Mouse (Mus musculus) heart, embryonic 11.5 days (tissue): Measurements from ENCODE around the gene Snd1. TPM values are rescaled to one million over a fixed set of nuclear protein-coding genes. Genes with fewer than 3 reads are reported as not detected.

Source experiments
- ATAC-seq: fragments of 200-750 bp; cut with Nextera tagmentation; replicated peaks from 2 replicates; pipeline ENCODE4 v1.8.0; 2017; ENCODE audit warnings: moderate library complexity; ENCODE audit not compliant: insufficient number of reproducible peaks, low FRiP score, low TSS enrichment
- H3K27ac ChIP-seq: fragments of 300-500 bp; sonication (generic); 2 replicates; pipeline ENCODE4 v1.5.1; 2014; ENCODE audit warnings: mild to moderate bottlenecking, low read depth, low read length
- H3K27me3 ChIP-seq: fragments of 300-500 bp; sonication (generic); 2 replicates; pipeline ENCODE4 v1.6.1; 2014; ENCODE audit warnings: mild to moderate bottlenecking, low read length, mixed read lengths; ENCODE audit not compliant: control insufficient read depth, insufficient read depth
- H3K36me3 ChIP-seq: fragments of 300-500 bp; sonication (generic); 2 replicates; pipeline ENCODE4 v1.6.1; 2014; ENCODE audit warnings: mild to moderate bottlenecking, low read length, moderate library complexity, mixed read lengths; ENCODE audit not compliant: control insufficient read depth, insufficient read depth
- H3K4me1 ChIP-seq: fragments of 300-500 bp; sonication (generic); 2 replicates; pipeline ENCODE4 v1.6.1; 2014; ENCODE audit warnings: low read length; ENCODE audit not compliant: control insufficient read depth, insufficient read depth
- H3K4me2 ChIP-seq: fragments of 300-500 bp; sonication (generic); 2 replicates; pipeline ENCODE4 v1.6.1; 2014; ENCODE audit warnings: mild to moderate bottlenecking, moderate library complexity
- H3K4me3 ChIP-seq: fragments of 300-500 bp; sonication (generic); 2 replicates; pipeline ENCODE4 v1.5.1; 2014; ENCODE audit warnings: low read depth, low read length
- H3K9ac ChIP-seq: fragments of 300-500 bp; sonication (generic); 2 replicates; pipeline ENCODE4 v1.6.1; 2014; ENCODE audit warnings: mild to moderate bottlenecking, low read depth, low read length, moderate library complexity
- H3K9me3 ChIP-seq: fragments of 300-500 bp; sonication (generic); replicated peaks from 2 replicates; pipeline ENCODE4 v1.6.1; 2016; ENCODE audit warnings: low read length; ENCODE audit not compliant: control insufficient read depth
- WGBS: fragments of 180-500 bp; shearing (Covaris S2); extraction: QIAGEN DNeasy Blood & Tissue Kit; methylation state at CpG from one replicate; pipeline ENCODE4 v1.1.7; 2014; ENCODE audit not compliant: insufficient replicate concordance; 5-methylcytosine and 5-hydroxymethylcytosine counted together
- polyA plus RNA-seq: library from polyadenylated mRNA; unstranded; fragments of >200 nt; fragmentation: Nextera tagmentation; extraction: Ambion mirVana; gene quantifications from 2 replicates; pipeline ENCODE4 v1.2.1, GENCODE M21; 2014

Gene Snd1
- polyA plus RNA-seq, 1 experiment from 2014 or later: 87.9 TPM

- no peak for ATAC-seq
- H3K9ac ChIP-seq: no peak overlapping the region
- peaks cover 16% of the 10 kb centered on the region for H3K4me1 ChIP-seq
- 72% methylated on average over 5 of the region's 5 CpGs for WGBS
- H3K36me3 ChIP-seq: no peaks in the 10 kb centered on the region
- no peaks in the 10 kb centered on the region for H3K27me3 ChIP-seq
- H3K27ac ChIP-seq: no peak overlapping the region
- H3K9me3 ChIP-seq: no peaks in the 10 kb centered on the region
- no peak overlapping the region for H3K4me2 ChIP-seq
- no peak overlapping the region for H3K4me3 ChIP-seq
These were observed 124.2 kb downstream of the Snd1 start for GRCm38 (mm10) chr6:28599120-28599519.

GRCm38 (mm10) chr6:28600404-28600803, 125.5 kb downstream of the Snd1 start:
- H3K9ac ChIP-seq: no peak overlapping the region
- no peak overlapping the region for H3K4me3 ChIP-seq
- no peak overlapping the region for H3K27ac ChIP-seq
- H3K4me1 ChIP-seq: peaks cover 20% of the 10 kb centered on the region
- no peak for ATAC-seq
- no peaks in the 10 kb centered on the region for H3K27me3 ChIP-seq
- H3K4me2 ChIP-seq: no peak overlapping the region
- H3K9me3 ChIP-seq: no peaks in the 10 kb centered on the region
- H3K36me3 ChIP-seq: no peaks in the 10 kb centered on the region

- Histone ChIP-seq H3K4me2 (peak overlapping the region; percentile 35; the same call in 1 of the 2 replicates), H3K9me3 (no peaks in the 10 kb centered on the region), H3K4me3 (no peak overlapping the region), H3K36me3 (no peaks in the 10 kb centered on the region), H3K27me3 (no peaks in the 10 kb centered on the region), H3K4me1 (peaks cover 20% of the 10 kb centered on the region), H3K27ac (peak overlapping the region; percentile 4; the same call in 1 of the 2 replicates), H3K9ac (no peak overlapping the region)
- WGBS: 39% methylated on average over 3 of the region's 3 CpGs
- ATAC-seq: no peak
These were observed 128.5 kb downstream of the Snd1 start for GRCm38 (mm10) chr6:28603401-28603800.

GRCm38 (mm10) chr6:28603823-28604222, 128.9 kb downstream of the Snd1 start:
- Histone ChIP-seq H3K9ac (no peak overlapping the region), H3K4me1 (peaks cover 20% of the 10 kb centered on the region), H3K27ac (peak overlapping the region; percentile 50; the same call in 1 of the 2 replicates), H3K4me2 (peak overlapping the region; percentile 35; the same call in 1 of the 2 replicates), H3K9me3 (no peaks in the 10 kb centered on the region), H3K36me3 (no peaks in the 10 kb centered on the region), H3K4me3 (no peak overlapping the region), H3K27me3 (no peaks in the 10 kb centered on the region)
- 16% methylated on average over 3 of the region's 3 CpGs for WGBS
- ATAC-seq: peak; percentile 59; the same call in 1 of the 2 replicates

GRCm38 (mm10) chr6:28609291-28609690, 134.4 kb downstream of the Snd1 start:
- 82% methylated on average over 4 of the region's 4 CpGs for WGBS
- peaks cover 2% of the 10 kb centered on the region for H3K4me1 ChIP-seq
- no peak overlapping the region for H3K27ac ChIP-seq
- no peak overlapping the region for H3K4me2 ChIP-seq
- H3K4me3 ChIP-seq: no peak overlapping the region
- no peak overlapping the region for H3K9ac ChIP-seq
- no peaks in the 10 kb centered on the region for H3K27me3 ChIP-seq
- no peaks in the 10 kb centered on the region for H3K9me3 ChIP-seq
- H3K36me3 ChIP-seq: no peaks in the 10 kb centered on the region
- ATAC-seq: no peak

- no peak overlapping the region for H3K27ac ChIP-seq
- H3K27me3 ChIP-seq: no peaks in the 10 kb centered on the region
- no peak overlapping the region for H3K4me2 ChIP-seq
- no peaks in the 10 kb centered on the region for H3K9me3 ChIP-seq
- H3K4me1 ChIP-seq: no peaks in the 10 kb centered on the region
- H3K4me3 ChIP-seq: no peak overlapping the region
- H3K36me3 ChIP-seq: no peaks in the 10 kb centered on the region
- no peak for ATAC-seq
- H3K9ac ChIP-seq: no peak overlapping the region
- WGBS: 98% methylated on average over 1 of the region's 1 CpGs
These were observed 135.2 kb downstream of the Snd1 start for GRCm38 (mm10) chr6:28610127-28610526.

GRCm38 (mm10) chr6:28613441-28613840, 138.5 kb downstream of the Snd1 start:
- H3K9ac ChIP-seq: no peak overlapping the region
- no peaks in the 10 kb centered on the region for H3K9me3 ChIP-seq
- H3K4me2 ChIP-seq: no peak overlapping the region
- no peak overlapping the region for H3K27ac ChIP-seq
- WGBS: 82% methylated on average over 4 of the region's 4 CpGs
- no peak overlapping the region for H3K4me3 ChIP-seq
- H3K4me1 ChIP-seq: peaks cover 4% of the 10 kb centered on the region
- no peaks in the 10 kb centered on the region for H3K36me3 ChIP-seq
- H3K27me3 ChIP-seq: no peaks in the 10 kb centered on the region
- ATAC-seq: no peak

GRCm38 (mm10) chr6:28614856-28615255, 139.9 kb downstream of the Snd1 start:
- Histone ChIP-seq H3K27me3 (no peaks in the 10 kb centered on the region), H3K4me2 (no peak overlapping the region), H3K9ac (no peak overlapping the region), H3K27ac (no peak overlapping the region), H3K36me3 (no peaks in the 10 kb centered on the region), H3K9me3 (no peaks in the 10 kb centered on the region), H3K4me1 (peaks cover 17% of the 10 kb centered on the region), H3K4me3 (no peak overlapping the region)
- 95% methylated on average over 4 of the region's 4 CpGs for WGBS
- no peak for ATAC-seq

GRCm38 (mm10) chr6:28615408-28615807, 140.5 kb downstream of the Snd1 start:
- WGBS: 76% methylated on average over 3 of the region's 3 CpGs
- no peaks in the 10 kb centered on the region for H3K27me3 ChIP-seq
- H3K36me3 ChIP-seq: no peaks in the 10 kb centered on the region
- no peak overlapping the region for H3K4me2 ChIP-seq
- no peak overlapping the region for H3K4me3 ChIP-seq
- no peak overlapping the region for H3K9ac ChIP-seq
- peaks cover 17% of the 10 kb centered on the region for H3K4me1 ChIP-seq
- H3K9me3 ChIP-seq: no peaks in the 10 kb centered on the region
- no peak for ATAC-seq
- no peak overlapping the region for H3K27ac ChIP-seq
